Mouse (Mus musculus) forebrain, embryonic 12.5 days (tissue): ENCODE measurements around the gene Plvap. TPM values are rescaled to one million over a fixed set of nuclear protein-coding genes. Genes with fewer than 3 reads are reported as not detected.
"Not testable (repeated sequence)": the region's sequence is repeated elsewhere in the genome, so short reads cannot be mapped to it uniquely, and the experiment has no call there.

Experiments used
- ATAC-seq: fragments of 200-750 bp; cut with Nextera tagmentation; 2 replicates; pipeline ENCODE4 v1.8.0; 2017; ENCODE audit warnings: moderate TSS enrichment; ENCODE audit not compliant: low FRiP score
- H3K27ac ChIP-seq: fragments of 300-500 bp; sonication (generic); 2 replicates; pipeline ENCODE4 v1.5.1; 2016; ENCODE audit warnings: mild to moderate bottlenecking
- H3K27me3 ChIP-seq: fragments of 300-500 bp; sonication (generic); 2 replicates; pipeline ENCODE4 v1.6.1; 2016; ENCODE audit warnings: mild to moderate bottlenecking
- H3K36me3 ChIP-seq: fragments of 300-500 bp; sonication (generic); replicated peaks from 2 replicates; pipeline ENCODE4 v1.6.1; 2016; ENCODE audit warnings: mild to moderate bottlenecking
- H3K4me1 ChIP-seq: fragments of 300-500 bp; sonication (generic); 2 replicates; pipeline ENCODE4 v1.6.1; 2016
- H3K4me2 ChIP-seq: fragments of 300-500 bp; sonication (generic); 2 replicates; pipeline ENCODE4 v1.6.1; 2016; ENCODE audit warnings: mild to moderate bottlenecking, moderate library complexity
- H3K4me3 ChIP-seq: fragments of 300-500 bp; sonication (generic); replicated peaks from 2 replicates; pipeline ENCODE4 v1.5.1; 2016; ENCODE audit warnings: mild to moderate bottlenecking
- H3K9ac ChIP-seq: fragments of 300-500 bp; sonication (generic); 2 replicates; pipeline ENCODE4 v1.6.1; 2016; ENCODE audit warnings: mild to moderate bottlenecking
- H3K9me3 ChIP-seq: fragments of 300-500 bp; sonication (generic); 2 replicates; pipeline ENCODE4 v1.6.1; 2016
- WGBS: fragments of 180-500 bp; shearing (Covaris S2); methylation state at CpG from one replicate; pipeline ENCODE4 v1.1.7; 2016; 5-methylcytosine and 5-hydroxymethylcytosine counted together
- polyA plus RNA-seq: library from polyadenylated mRNA; unstranded; fragments of >200 nt; fragmentation: Nextera tagmentation; extraction: Ambion mirVana; gene quantifications from 2 replicates; pipeline ENCODE4 v1.2.1, GENCODE M21; 2016

Plvap gene
- polyA plus RNA-seq, 1 experiment from 2014 or later, result 30.2 TPM

DNA sequence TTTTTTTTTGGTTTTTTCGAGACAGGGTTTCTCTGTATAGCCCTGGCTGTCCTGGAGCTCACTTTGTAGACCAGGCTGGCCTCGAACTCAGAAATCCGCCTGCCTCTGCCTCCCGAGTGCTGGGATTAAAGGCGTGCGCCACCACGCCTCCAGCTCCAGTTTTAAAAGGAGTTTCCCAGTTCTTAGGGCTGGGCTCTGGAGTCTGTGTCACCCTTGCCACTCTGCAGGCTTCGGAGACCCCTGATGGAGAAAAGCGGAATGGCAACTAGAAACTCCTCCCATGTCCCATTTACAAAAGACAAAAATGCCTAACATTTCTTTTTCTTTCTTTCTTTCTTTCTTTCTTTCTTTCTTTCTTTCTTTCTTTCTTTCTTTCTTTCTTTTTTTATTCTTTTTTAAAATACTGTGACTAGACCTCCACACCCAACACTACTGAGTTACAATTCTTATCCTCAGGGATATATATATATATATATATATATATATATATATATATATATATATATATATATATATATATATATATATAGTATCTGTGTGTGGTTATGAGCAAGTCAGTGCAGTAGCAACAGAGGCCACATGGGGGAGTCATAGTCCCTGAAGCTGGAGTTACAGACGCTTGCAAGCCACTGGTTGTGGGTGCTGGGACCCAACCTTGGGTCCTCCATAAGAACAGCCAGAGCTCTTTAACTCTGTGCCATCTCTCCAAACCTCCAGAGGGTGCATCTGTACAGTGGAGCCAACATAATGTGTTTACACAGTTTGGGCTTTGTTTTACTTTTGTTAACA, 7.7 kb upstream of the Plvap start:
- ATAC-seq, H3K36me3 ChIP-seq, H3K4me1 ChIP-seq, H3K9me3 ChIP-seq, H3K9ac ChIP-seq, H3K4me2 ChIP-seq, H3K4me3 ChIP-seq, H3K27ac ChIP-seq: not testable (repeated sequence)
- H3K27me3 ChIP-seq, result peaks cover 26% of the 10 kb centered on the region
- WGBS, result 48% methylated on average over 10 of the region's 10 CpGs

DNA sequence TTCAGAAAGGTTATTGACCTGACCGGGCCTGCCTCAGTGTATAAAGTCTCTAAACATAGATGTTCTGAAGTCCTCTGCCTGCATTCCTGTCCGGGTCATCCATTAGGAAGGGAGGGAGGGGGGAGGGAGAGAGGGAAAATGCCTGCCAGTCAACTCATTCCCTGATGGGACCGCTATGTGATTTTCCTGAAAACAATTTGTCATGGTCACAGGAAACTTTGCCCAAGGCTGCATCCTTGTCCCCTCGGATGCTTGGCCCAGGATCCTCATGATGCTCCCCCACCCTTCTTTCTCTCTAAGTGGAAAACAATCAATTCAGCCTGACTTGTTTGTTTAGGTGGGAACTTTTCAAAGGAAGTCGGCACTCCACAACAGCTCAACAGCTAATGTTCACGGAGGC, 5.2 kb upstream of the Plvap start:
- H3K27ac ChIP-seq, result no peak overlapping the region
- H3K9ac ChIP-seq, result no peak overlapping the region
- H3K4me3 ChIP-seq, result no peak overlapping the region
- no peaks in the 10 kb centered on the region for H3K36me3 ChIP-seq
- no peak for ATAC-seq
- 31% methylated on average over 6 of the region's 6 CpGs for WGBS
- no peak overlapping the region for H3K4me2 ChIP-seq
- peaks cover 5% of the 10 kb centered on the region; the same call in 1 of the 2 replicates for H3K4me1 ChIP-seq
- no peaks in the 10 kb centered on the region for H3K9me3 ChIP-seq
- peaks cover 8% of the 10 kb centered on the region for H3K27me3 ChIP-seq

DNA sequence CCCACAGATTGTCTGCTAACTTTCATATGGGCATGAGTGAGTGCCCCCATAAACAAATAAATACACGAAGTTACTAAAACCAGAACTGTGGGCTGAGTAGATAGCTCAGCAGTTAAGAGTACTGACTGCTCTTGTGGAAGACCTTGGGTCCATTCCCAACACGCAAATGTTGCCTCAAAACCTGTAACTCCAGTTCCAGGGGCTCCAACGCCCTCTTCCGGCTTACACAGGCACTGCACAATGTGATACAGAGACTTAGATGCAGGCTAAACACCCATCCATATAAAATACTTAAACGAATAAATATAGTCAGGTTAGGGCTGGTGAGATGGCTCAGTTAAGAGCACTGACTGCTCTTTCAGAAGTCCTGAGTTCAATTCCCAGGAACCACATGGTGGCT, 3.5 kb upstream of the Plvap start:
- no peak for ATAC-seq
- no peak overlapping the region for H3K27ac ChIP-seq
- H3K36me3 ChIP-seq, result no peaks in the 10 kb centered on the region
- H3K4me3 ChIP-seq, result no peak overlapping the region
- H3K9me3 ChIP-seq, result no peaks in the 10 kb centered on the region
- H3K9ac ChIP-seq, result no peak overlapping the region
- no peak overlapping the region for H3K4me2 ChIP-seq
- H3K27me3 ChIP-seq, result peaks cover 19% of the 10 kb centered on the region
- H3K4me1 ChIP-seq, result peaks cover 5% of the 10 kb centered on the region; the same call in 1 of the 2 replicates
- WGBS, result 67% methylated on average over 5 of the region's 5 CpGs

DNA sequence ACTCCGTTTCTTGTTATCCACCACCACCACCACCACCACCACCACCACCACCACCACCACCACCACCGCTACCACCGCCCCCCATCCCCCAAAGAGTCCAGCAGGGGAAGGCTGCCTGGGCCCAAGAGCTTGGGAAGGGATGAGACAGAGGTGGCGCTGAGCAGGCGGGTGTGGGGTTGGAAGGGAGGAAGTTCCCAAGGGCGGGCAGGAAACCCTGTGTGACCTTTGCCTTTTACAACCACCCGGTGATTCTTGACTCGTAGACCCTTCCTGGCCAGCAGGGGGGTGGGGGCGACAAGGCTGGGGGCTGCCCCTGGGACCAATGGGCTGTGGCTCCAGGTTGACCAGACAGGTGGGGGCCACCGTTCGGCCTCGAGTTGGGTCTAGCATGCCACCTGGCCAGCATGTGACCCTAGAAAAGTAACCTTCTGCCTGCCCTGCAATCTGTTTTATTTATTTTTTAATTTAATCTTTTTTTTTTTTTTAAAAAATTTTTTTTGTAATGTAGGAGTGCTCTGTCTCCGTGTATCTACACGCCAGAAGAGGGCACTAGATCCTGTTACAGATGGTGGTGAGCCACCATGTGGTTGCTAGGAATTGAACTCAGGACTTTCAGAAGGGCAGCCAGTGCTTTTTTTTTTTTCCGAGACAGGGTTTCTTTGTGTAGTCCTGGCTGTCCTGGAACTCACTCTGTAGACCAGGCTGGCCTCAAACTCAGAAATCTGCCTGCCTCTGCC, 1.6 kb upstream of the Plvap start:
- no peaks in the 10 kb centered on the region for H3K36me3 ChIP-seq
- no peaks in the 10 kb centered on the region for H3K9me3 ChIP-seq
- peaks cover 36% of the 10 kb centered on the region for H3K27me3 ChIP-seq
- no peak overlapping the region for H3K27ac ChIP-seq
- H3K9ac ChIP-seq, result no peak overlapping the region
- no peak overlapping the region for H3K4me2 ChIP-seq
- WGBS, result 75% methylated on average over 15 of the region's 15 CpGs
- ATAC-seq, result no peak
- H3K4me1 ChIP-seq, result peaks cover 5% of the 10 kb centered on the region; the same call in 1 of the 2 replicates
- H3K4me3 ChIP-seq, result no peak overlapping the region

DNA sequence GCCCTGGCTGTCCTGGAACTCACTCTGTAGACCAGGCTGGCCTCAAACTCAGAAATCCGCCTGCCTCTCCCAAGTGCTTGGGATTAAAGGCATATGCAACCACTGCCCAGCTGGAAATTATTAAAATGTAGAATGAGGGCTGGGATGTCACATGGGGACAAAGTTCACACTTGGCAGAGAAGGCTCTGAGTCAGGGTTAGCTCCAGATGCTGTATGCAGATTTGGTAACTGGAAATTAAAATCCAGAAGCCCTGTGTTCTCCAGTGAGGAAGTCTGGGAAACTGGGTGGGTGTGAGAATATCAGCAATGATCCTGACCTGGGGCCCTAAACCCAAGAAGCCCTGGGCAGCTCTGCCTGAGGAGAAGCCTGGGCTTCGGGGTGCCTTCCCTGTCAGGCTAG, 2.2 kb downstream of the Plvap start:
- H3K4me2 ChIP-seq, result no peak overlapping the region
- no peak overlapping the region for H3K27ac ChIP-seq
- no peak overlapping the region for H3K9ac ChIP-seq
- 72% methylated on average over 2 of the region's 2 CpGs for WGBS
- H3K36me3 ChIP-seq, result no peaks in the 10 kb centered on the region
- no peak for ATAC-seq
- H3K4me3 ChIP-seq, result no peak overlapping the region
- no peaks in the 10 kb centered on the region for H3K9me3 ChIP-seq
- H3K27me3 ChIP-seq, result peaks cover 72% of the 10 kb centered on the region
- H3K4me1 ChIP-seq, result peaks cover 12% of the 10 kb centered on the region

DNA sequence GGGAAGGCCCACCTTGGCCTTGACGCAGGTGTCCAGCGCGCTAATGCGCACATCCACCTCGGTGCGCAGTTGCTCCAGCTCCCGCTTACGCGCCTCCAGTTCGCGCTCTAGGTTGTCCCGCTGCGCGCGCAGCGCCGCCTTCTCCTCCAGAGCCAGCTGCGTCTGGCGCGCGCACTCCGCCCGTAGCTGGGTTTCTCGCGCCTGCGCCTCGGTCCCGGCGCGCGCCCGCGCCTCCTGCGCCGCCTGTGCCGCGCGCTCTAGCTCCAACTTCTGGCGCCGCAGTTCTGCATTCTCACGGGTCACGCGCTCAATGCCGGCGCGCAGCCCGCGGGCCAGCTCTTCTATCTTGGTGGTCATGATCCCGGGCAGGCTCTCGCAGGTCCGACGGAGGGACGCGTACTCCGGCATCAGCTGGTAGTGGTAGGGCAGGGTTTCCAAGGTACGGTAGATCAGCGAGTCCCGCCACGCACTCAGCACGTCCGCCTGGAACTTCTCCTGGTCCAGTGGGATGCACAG, 3.9 kb downstream of the Plvap start:
- Histone ChIP-seq H3K4me2 (peak overlapping the region; percentile 65), H3K4me1 (peaks cover 12% of the 10 kb centered on the region), H3K36me3 (no peaks in the 10 kb centered on the region), H3K27ac (no peak overlapping the region), H3K27me3 (peaks cover 73% of the 10 kb centered on the region), H3K9me3 (no peaks in the 10 kb centered on the region), H3K4me3 (peak overlapping the region; percentile 42), H3K9ac (no peak overlapping the region)
- peak; percentile 85 for ATAC-seq
- WGBS, result under 1% methylated on average over 61 of the region's 61 CpGs

DNA sequence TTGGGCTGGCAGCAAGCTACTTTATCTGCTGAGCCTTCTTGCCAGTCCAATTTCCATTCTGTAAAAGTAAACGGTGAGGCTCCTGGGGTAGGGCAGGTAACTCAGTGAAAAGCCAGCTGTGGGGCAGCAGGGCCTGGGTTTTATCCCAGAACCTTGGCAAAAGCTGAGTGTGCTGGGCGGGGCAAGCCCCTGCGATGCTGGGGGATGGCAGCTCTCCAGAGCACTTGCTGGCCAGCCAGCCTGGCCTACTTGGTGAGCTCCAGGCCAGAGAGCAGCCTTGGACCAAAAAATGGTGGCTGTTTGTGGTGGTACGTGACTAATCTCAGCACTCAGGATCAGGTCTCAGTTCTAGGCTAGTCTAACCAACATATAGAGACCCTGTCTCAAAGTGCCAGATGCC, 5.6 kb downstream of the Plvap start:
- ATAC-seq, result no peak
- Histone ChIP-seq H3K27ac (no peak overlapping the region), H3K4me3 (no peak overlapping the region), H3K4me1 (peaks cover 12% of the 10 kb centered on the region), H3K27me3 (peaks cover 64% of the 10 kb centered on the region), H3K9ac (no peak overlapping the region), H3K36me3 (no peaks in the 10 kb centered on the region), H3K4me2 (no peak overlapping the region), H3K9me3 (no peaks in the 10 kb centered on the region)
- 87% methylated on average over 4 of the region's 4 CpGs for WGBS

DNA sequence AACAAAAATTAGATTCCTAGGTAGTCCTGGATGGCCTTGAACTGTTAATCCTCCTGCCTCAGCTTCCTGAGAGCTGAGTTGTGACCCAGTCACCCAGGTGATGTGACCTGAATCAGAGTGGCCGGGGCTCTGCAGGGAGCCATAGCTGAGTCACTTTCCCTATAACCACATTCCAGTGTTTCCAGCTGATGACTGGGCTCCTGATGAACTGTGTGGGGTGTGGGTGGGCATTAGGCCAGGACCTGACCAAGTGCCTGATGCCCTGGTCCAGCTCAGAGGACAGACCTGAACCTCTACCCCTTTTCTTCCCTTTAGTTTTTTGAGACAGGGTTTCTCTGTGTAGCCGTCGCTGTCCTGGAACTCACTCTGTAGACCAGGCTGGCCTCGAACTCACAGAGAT, 6.2 kb downstream of the Plvap start:
- Histone ChIP-seq H3K4me1 (peaks cover 12% of the 10 kb centered on the region), H3K4me2 (no peak overlapping the region), H3K9ac (no peak overlapping the region), H3K4me3 (no peak overlapping the region), H3K9me3 (no peaks in the 10 kb centered on the region), H3K27me3 (peaks cover 57% of the 10 kb centered on the region), H3K36me3 (no peaks in the 10 kb centered on the region), H3K27ac (no peak overlapping the region)
- WGBS, result 78% methylated on average over 4 of the region's 4 CpGs
- no peak for ATAC-seq

DNA sequence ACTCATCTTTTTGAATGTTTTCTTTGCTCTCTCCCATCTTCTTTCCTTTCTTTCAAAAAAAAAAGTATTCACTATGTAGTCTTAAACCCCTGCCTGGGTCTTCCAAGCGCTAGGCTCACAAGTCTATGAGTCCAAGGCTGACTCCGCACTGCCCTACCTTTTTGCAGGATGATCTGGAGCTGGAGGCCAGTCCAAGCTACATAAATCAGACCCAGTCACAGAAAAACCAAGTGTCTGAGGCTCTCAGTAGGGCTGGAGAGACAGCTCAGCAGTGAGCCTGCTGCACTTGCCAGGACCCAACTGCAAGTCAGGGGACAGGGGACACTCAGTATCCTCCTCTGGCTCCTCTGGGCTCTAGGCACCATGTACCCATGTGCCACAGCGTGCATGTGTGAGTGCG, 7.2 kb downstream of the Plvap start:
- H3K4me2 ChIP-seq, result no peak overlapping the region
- peaks cover 47% of the 10 kb centered on the region for H3K27me3 ChIP-seq
- no peaks in the 10 kb centered on the region for H3K9me3 ChIP-seq
- no peak overlapping the region for H3K27ac ChIP-seq
- no peak for ATAC-seq
- H3K9ac ChIP-seq, result no peak overlapping the region
- H3K4me1 ChIP-seq, result peaks cover 12% of the 10 kb centered on the region
- no peak overlapping the region for H3K4me3 ChIP-seq
- H3K36me3 ChIP-seq, result no peaks in the 10 kb centered on the region
- 91% methylated on average over 4 of the region's 4 CpGs for WGBS

DNA sequence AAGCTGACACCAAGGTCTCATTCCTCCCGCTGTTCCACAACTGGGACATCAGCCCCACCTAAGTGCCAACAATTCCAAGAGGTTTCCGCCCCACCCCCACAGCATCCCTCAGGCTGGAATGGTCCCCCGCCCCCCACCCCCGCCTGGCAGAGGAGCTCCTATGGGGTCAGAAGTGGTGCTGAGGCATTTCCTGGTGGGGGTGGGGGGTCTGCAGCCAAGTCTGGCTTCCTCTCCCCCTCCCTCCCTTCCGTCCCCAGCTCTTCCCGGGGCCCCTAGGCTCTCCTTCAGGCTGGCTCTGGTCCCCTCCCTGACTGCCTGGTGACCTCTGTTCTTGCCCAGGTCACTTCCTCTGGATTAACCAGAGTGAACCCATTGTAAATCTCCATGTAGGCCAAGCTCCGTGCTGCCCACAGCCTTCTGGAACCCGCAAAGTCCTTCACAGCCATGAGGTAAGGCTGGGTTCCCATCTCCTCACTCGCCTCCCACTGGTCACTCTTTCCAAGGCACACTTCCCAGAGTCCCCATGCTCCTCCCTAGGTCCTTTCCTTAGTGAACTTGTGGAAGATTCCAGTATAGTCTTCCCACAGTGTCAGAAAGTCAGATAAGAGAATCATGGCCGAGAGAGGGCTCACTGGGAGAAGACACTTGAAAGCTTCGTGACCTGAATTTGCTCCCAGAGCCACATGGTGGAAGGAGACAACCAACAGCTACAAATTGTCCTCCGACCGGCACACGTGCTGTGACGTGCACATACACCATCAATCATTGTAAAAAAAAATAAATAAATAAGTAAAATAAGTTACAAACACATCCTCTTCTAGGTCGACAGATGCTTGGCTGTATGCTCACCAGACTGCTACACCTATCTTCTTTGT, 12.5 kb downstream of the Plvap start:
- no peak for ATAC-seq
- H3K4me1 ChIP-seq, result peaks cover 11% of the 10 kb centered on the region
- H3K9ac ChIP-seq, result no peak overlapping the region
- 53% methylated on average over 16 of the region's 16 CpGs for WGBS
- H3K4me3 ChIP-seq, result no peak overlapping the region
- no peak overlapping the region for H3K27ac ChIP-seq
- 0 out of 2 replicates have a peak, but pooled peaks cover 3% of the 10 kb centered on the region for H3K27me3 ChIP-seq
- no peaks in the 10 kb centered on the region for H3K9me3 ChIP-seq
- H3K36me3 ChIP-seq, result peaks cover 12% of the 10 kb centered on the region
- no peak overlapping the region for H3K4me2 ChIP-seq

DNA sequence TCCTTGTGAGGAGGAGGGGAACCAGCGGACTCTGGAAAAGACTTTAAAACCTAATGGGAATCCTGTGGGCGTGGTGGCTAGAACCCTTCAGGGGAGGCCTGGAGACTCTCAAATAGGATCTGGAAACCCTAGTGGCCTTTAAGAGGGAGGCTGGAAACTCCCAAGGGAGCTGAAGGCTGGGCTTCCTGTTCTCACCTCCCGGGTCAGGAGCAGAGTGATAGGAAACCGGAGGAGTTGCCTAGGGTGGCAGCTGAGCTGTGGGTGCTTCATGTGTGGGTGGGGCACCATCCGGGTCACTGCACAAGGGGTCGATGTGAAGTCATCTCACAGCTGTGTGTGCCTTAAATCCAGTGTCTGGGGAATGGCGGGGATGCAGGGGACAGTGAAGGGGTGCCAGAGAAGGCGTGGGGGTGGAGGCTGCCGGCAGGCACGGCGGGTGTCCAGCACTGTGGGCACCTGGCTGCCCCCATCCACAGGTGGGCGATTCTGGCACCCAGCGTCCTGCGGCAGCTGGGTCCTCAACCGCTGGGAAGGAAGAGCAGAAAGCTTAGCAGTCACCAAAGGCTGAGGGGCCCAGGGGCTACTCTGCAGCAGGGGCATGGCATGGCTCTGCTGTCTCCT, 13.6 kb downstream of the Plvap start:
- peaks cover 19% of the 10 kb centered on the region for H3K36me3 ChIP-seq
- H3K27me3 ChIP-seq, result 0 out of 2 replicates have a peak, but pooled peaks cover 3% of the 10 kb centered on the region
- no peak overlapping the region for H3K4me2 ChIP-seq
- 22% methylated on average over 15 of the region's 15 CpGs for WGBS
- no peaks in the 10 kb centered on the region for H3K9me3 ChIP-seq
- H3K9ac ChIP-seq, result no peak overlapping the region
- H3K27ac ChIP-seq, result no peak overlapping the region
- H3K4me1 ChIP-seq, result peaks cover 11% of the 10 kb centered on the region
- no peak for ATAC-seq
- H3K4me3 ChIP-seq, result no peak overlapping the region
